Mouse (Mus musculus): ENCODE data around the gene Rbm20. TPM values are rescaled to one million over a fixed set of nuclear protein-coding genes. Genes with fewer than 3 reads are reported as not detected.

The Rbm20 gene
- total and polyA plus RNA-seq, 3 experiments = 0.05 to 0.56 (median 0.08) TPM

DNA sequence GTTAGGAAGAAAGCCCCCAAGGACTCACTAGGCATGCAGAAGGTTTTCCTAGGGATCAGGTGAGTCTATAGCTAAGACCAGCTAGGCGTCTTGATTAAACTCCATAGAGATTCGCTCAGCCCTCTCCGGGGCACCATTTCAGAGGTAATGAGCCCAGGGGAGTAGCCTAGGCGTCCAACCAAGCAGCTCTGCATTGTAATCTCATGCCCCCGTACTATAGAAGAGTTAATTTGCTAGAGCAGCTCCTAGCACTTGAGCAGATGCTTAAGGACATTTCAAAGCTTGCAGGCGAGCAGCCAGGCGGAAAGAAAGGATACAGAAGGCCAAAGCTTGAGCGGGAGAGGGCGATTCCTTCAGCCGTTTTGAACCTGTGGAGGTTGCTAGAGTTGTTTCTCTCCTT, 208.3 kb downstream of the Rbm20 start:
- Histone ChIP-seq H3K9me3 (replicated peaks; ENCODE audit: low read length) (peaks cover 1% of the 10 kb centered on the region), H3K27me3 (replicated peaks) (no peaks in the 10 kb centered on the region), H3K79me2 (replicated peaks; ENCODE audit: control insufficient read depth, extremely low read depth, insufficient read depth, poor library complexity, severe bottlenecking) (no peaks in the 10 kb centered on the region), H3K36me3 (replicated peaks in 1 of 2; ENCODE audit: control insufficient read depth in 1 of 2, insufficient read depth in 1 of 2, low read length in 1 of 2) (peaks cover 0 to 4% of the 10 kb centered on the region in 2 experiments), H3K4me2 (ENCODE audit: insufficient read depth, low read depth, poor library complexity, severe bottlenecking) (no peak overlapping the region), H3K9ac (ENCODE audit: insufficient read depth, low read depth) (no peak overlapping the region), H3K27ac (ENCODE audit: insufficient read depth, low read depth) (no peak overlapping the region), H3K4me3 (replicated peaks in 1 of 3; ENCODE audit: low read depth in 2 of 3, low read length in 2 of 3, poor library complexity in 1 of 3) (no peak overlapping the region), H3K4me1 (ENCODE audit: control insufficient read depth in 1 of 2, insufficient read depth in 2 of 2) (peaks cover 5 to 19% of the 10 kb centered on the region in 2 experiments)
- in situ Hi-C loops (cut with MboI; ENCODE audit: low pct_ligation_motif_present, low pct_unique_long_range_greater_than_20kb, low sequenced_read_pairs) = no loop called here
- no peak for DNase-seq (ENCODE audit: extremely low read depth)
- dilution Hi-C loops (cut with MboI; ENCODE audit: extremely low pct_ligation_motif_present, extremely low pct_unique_long_range_greater_than_20kb, low sequenced_read_pairs) = no loop called here
- TF ChIP-seq CHD1 (IDR thresholded peaks at IDR 0.05; ENCODE audit: low read depth, low read length) (no peak), ELF1 (IDR thresholded peaks at IDR 0.05; ENCODE audit: low read depth, low read length) (no peak), BHLHE40 (IDR thresholded peaks at IDR 0.05; ENCODE audit: low read depth, low read length) (no peak), PAX5 (IDR thresholded peaks at IDR 0.05; ENCODE audit: low read length) (no peak), ETS1 (conservative IDR thresholded peaks at IDR 0.05; ENCODE audit: low read depth, low read length) (no peak), UBTF (IDR thresholded peaks at IDR 0.05; ENCODE audit: low read depth, low read length) (no peak), NRF1 (IDR thresholded peaks at IDR 0.05; ENCODE audit: low read depth, low read length) (no peak), GABPA (IDR thresholded peaks at IDR 0.05; ENCODE audit: insufficient replicate concordance, low read depth, low read length) (no peak), IRF4 (IDR thresholded peaks at IDR 0.05; ENCODE audit: low read depth, low read length) (no peak), HCFC1 (IDR thresholded peaks at IDR 0.05; ENCODE audit: low read depth, low read length) (no peak), ZNF384 (IDR thresholded peaks at IDR 0.05; ENCODE audit: low read depth, low read length) (no peak), USF2 (conservative IDR thresholded peaks at IDR 0.05; ENCODE audit: low read depth, low read length) (no peak), ZKSCAN1 (IDR thresholded peaks at IDR 0.05; ENCODE audit: borderline replicate concordance, low read depth, low read length) (no peak), JUND (conservative IDR thresholded peaks at IDR 0.05; ENCODE audit: low read depth, low read length) (no peak), NELFE (IDR thresholded peaks at IDR 0.05; ENCODE audit: low read depth, low read length) (no peak), SIN3A (IDR thresholded peaks at IDR 0.05; ENCODE audit: low read length) (no peak)

DNA sequence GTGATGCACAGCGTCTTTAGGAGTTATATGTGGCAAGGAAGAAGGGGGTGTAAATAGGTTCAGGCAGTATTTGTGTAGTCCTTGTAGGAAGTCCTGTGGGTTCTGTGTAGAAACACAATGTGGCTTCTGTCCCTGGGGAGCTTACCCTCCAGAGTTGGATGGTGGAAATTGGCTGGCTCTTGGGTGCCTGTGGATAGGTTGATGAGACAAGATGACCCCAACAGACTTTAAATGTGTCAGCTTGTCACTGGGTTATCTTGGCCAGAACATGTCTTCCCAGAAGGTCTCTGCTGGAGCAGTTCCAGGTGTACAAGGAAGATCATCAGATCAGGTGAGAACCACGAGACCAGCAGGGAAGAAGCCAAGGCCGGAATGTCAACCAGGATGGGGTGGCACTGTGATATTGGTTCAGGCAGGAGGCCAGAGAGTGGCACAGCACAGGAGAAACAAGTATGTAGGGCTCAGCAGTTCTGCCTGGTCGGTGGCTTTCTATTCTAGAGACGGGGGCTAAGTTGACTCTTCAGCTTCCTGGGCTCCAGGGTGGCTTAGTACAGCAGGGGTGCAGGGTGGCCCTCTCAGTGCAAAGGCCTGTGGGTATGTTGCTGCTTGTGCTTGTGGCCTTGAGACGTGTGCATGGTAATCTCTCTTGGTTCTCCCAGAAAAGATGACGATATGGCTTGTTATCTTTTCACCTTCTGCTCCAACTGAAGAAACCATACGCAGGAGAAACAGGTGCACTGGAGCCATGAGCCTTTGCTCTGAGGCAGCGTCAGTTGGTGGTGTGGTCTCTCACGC, 209.7 kb downstream of the Rbm20 start:
- H3K9me3 ChIP-seq (replicated peaks; ENCODE audit: low read length) = no peaks in the 10 kb centered on the region
- H3K4me1 ChIP-seq (ENCODE audit: control insufficient read depth in 1 of 2, insufficient read depth in 2 of 2) = peaks cover 11 to 30% of the 10 kb centered on the region in 2 experiments
- no peaks in the 10 kb centered on the region for H3K79me2 ChIP-seq (replicated peaks; ENCODE audit: control insufficient read depth, extremely low read depth, insufficient read depth, poor library complexity, severe bottlenecking)
- no peak overlapping the region for H3K27ac ChIP-seq (ENCODE audit: insufficient read depth, low read depth)
- DNase-seq (ENCODE audit: extremely low read depth) = no peak
- no peak overlapping the region for H3K4me2 ChIP-seq (ENCODE audit: insufficient read depth, low read depth, poor library complexity, severe bottlenecking)
- in situ Hi-C loops (cut with MboI; ENCODE audit: low pct_ligation_motif_present, low pct_unique_long_range_greater_than_20kb, low sequenced_read_pairs) (no loop called here), dilution Hi-C loops (cut with MboI; ENCODE audit: extremely low pct_ligation_motif_present, extremely low pct_unique_long_range_greater_than_20kb, low sequenced_read_pairs) (no loop called here)
- H3K9ac ChIP-seq (ENCODE audit: insufficient read depth, low read depth) = no peak overlapping the region
- H3K4me3 ChIP-seq (replicated peaks in 1 of 3; ENCODE audit: low read depth in 2 of 3, low read length in 2 of 3, poor library complexity in 1 of 3) = no peak overlapping the region
- H3K36me3 ChIP-seq (replicated peaks in 1 of 2; ENCODE audit: control insufficient read depth in 1 of 2, insufficient read depth in 1 of 2, low read length in 1 of 2) = no peaks in the 10 kb centered on the region
- H3K27me3 ChIP-seq (replicated peaks) = no peaks in the 10 kb centered on the region
- TF ChIP-seq CHD1 (IDR thresholded peaks at IDR 0.05; ENCODE audit: low read depth, low read length) (no peak), E2F4 (IDR thresholded peaks at IDR 0.05; ENCODE audit: insufficient replicate concordance, low read depth, low read length) (no peak), USF2 (conservative IDR thresholded peaks at IDR 0.05; ENCODE audit: low read depth, low read length) (no peak), SIN3A (IDR thresholded peaks at IDR 0.05; ENCODE audit: low read length) (no peak), ETS1 (conservative IDR thresholded peaks at IDR 0.05; ENCODE audit: low read depth, low read length) (no peak), ZC3H11A (IDR thresholded peaks at IDR 0.05; ENCODE audit: low read depth, low read length) (no peak), ELF1 (IDR thresholded peaks at IDR 0.05; ENCODE audit: low read depth, low read length) (no peak), UBTF (IDR thresholded peaks at IDR 0.05; ENCODE audit: low read depth, low read length) (no peak)

All from CH12.LX (cell line).